Mouse (Mus musculus) R1 (cell line): ENCODE measurements at regions not wholly inside any gene's neighbourhood (a gene's known extent, or its start where the extent isn't known, plus 50 kb on each side); places are given as distances from the start of the nearest gene placed in this dataset.
A peak's percentile ranks its signal among the peaks of the same experiment; 100 is the strongest.

Source experiments
- DNase-seq: peaks from one replicate; pipeline ENCODE4 v3.0.0-alpha.2; 2018; ENCODE audit warnings: low read depth, low spot score

DNA sequence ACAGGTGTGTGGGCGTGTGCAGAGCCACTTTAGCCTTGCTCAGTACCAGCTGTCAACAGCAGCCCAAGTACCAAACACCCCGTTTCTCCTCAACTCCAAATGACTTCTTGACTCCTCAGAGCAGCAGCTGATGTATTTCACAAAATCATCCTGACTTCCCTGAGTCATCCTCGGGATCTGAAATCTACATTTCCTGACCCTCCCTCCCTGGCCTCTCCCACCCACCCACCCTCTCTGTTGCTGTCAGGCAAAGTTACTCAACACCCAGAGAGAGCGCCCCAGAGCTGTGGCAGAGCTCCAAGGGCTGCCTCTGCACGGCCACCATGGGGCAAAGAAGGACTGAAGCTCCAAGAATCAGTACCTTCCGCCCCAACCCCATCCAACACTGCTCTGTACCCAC is 83.5 kb upstream of the Cyp1b1 start:
- DNase-seq = no peak

- no peak for DNase-seq
These were observed 75.3 kb upstream of the Cyp1b1 start for GRCm38 (mm10) chr17:79790166-79790565.

GRCm38 (mm10) chr17:79787201-79787600 is 72.3 kb upstream of the Cyp1b1 start:
- DNase-seq = no peak

GRCm38 (mm10) chr17:79786691-79787090 is 71.8 kb upstream of the Cyp1b1 start:
- DNase-seq = no peak

DNA sequence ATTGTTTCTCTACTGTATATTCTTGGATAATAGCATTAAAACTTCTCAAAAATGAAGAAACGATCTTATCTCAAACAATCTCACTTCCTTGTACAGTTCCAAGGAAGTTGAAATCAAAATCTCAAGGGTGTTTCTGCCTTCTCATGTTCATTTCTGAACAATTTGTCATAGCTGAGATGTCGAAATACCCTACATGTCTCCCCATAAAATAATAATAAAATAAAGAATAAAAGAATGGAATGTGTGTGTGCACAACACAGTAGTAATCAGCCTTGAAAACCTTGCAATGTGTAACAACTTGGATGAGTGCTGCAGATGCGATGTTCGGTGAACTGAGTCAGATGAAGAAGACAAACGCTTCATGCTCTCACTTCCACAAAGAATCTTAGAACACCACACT is 71.4 kb upstream of the Cyp1b1 start:
- DNase-seq = no peak

- DNase-seq = no peak
These were observed 69.5 kb upstream of the Cyp1b1 start for GRCm38 (mm10) chr17:79784256-79784870.

DNA sequence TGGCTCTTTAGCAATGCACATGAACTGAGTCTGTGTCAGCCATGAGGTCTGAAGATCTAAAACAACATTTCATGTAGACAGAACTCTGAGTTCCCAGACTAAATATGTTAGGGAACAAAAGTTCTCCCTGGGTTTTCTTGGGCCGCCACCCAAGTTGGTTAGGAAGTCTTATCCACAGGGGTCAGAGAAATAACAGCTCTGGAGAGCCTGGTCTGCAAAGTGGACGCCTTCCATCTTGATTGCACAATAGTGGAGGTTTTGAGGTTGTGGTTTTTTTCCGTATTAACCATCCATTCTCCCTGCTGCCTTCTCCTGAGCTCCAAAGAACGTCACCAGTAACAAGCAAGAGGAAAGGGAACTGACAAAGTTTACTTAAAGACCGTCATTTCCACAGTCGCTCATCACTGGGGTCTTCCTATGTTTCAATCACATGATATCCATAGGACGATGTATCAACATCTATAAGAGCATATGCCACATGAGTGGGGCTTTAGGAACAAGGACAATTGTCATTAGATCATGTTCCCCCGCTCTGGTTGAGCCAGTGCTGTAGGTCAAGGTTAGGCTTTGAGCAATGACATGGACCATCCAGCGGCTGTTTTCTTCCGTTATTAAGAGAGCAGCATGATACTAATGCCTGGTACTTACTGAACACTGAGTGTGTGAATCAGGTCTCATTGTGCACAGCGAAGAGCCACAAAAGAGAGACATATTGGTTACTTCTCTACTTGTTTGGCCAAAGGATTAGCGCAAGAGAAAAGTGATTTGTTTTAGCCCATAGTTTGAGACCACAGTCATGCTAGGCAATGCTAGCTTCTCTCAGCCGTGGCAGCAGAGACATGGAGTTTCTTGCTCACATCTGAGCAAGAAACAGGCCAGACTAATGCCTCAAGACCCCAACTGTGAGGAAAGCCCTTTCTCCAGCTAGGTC is 67.1 kb upstream of the Cyp1b1 start:
- DNase-seq = peak; percentile 21

DNA sequence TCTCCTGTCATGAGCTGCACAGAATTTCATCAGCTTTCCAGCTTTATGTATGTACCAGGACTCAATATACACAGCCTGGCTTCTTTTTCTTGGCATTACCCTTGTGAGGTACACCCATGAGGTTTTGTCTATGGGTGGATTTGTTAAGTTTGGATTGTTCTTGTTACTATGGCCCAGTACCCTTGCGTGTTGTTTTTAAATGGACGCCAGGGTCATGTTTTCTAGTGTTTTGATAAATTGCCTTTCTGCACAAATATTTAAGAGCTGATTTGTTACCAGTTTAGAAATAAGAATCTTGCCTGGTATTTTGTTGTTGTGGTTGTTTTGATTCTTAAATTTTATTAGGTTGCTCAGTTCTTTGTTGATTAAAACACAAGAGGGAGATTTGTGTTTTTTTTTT is 66.4 kb upstream of the Cyp1b1 start:
- no peak for DNase-seq

DNA sequence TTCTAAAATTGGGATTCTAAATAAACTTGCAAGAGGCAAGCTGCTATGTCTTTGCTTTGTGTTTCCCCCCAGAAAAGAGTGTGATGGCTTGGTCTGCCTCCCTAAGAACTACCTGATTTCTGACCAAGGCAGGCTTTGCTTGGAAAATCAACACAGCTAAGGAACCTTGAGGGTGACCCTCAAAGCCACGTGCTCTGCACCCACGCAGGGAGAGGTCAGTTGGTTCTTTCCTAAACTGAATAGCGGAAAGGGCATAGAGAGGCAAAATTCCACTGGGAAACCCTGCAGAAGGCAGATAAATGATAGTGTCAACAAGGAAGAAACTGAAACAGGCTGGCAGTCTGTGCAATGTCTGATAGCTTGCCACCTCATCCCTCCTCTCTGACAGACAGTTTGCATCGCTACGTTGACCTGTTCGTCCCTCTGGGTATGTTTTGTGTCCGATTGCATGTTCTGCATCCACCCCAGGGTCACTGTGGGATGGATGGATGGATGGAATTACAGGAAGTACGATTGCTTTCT is 63.1 kb upstream of the Cyp1b1 start:
- DNase-seq = no peak

DNA sequence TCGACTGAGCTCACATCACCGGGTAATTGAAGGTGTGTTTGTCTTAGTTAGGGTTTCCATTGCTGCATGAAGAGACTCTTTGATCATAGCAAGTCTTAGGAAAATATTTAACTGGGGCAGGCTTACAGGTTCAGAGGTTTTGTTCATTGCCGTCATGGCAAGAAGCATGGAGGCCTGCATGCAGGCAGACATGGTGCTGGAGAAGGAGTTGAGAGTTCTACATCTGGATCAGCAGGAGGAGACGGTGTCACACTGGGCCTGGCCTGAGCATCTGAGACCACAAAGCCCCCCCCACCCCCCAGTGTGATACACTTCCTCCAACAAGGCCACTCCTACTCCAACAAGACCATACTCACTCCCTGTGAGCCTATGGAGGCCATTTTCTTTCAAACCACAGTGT is 61.3 kb upstream of the Cyp1b1 start:
- DNase-seq = no peak

DNA sequence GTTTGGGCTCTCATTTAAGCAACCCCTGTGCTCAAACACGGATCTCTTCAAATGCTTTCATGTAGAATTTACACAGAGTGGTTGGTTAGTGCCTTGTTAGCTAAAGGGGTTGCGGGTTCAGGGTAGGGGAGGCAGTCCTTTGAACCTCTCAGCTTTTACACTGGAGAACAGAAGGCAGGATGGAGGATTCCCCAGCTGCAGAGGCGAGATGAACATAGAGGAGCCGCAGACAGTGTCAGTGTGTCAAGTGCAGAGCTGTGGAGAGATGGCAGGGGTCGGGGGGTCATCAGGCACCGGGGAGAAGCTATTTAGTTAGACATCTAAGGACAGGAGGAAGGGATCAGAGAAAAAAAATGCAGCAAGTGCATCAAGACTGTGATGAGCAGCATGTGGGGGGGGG is 60.4 kb upstream of the Cyp1b1 start:
- DNase-seq = no peak

DNA sequence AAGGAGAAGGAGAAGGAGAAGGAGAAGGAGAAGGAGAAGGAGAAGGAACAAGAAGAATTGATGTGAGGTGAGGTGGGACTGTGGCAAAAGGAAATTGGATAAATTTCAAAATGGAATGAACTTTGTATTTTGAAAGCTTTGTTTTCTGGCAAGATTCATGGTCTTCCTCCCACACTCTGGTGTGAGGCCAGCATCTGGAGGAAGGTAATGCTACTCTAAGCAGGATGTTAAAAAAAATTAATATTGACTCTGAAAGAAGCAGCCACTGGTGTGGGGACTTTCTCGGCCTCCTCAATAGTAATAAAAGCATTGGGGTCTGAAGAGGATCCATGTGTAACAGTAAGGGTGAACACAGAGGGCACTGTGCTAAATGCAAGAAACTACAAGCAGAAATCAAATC is 59.4 kb upstream of the Cyp1b1 start:
- DNase-seq = no peak

DNA sequence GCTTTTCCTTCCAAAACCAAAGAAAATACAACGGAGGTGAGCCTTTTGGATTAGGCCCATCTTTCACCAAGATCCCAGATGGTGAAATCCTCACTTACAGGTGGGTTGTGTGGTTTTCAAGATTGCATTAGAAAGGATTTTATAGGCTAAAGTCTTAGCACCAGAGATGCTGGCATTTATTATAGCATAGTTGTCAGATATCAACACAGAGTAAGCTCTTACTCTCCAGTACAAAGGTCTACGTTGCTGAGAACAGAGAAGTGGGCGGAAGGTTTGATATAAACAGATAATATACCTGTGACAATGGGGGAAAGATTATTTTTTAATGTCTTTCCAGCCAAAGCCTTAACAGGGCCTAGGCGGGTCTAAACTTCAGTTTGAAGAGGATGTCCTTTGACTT is 57.4 kb upstream of the Cyp1b1 start:
- DNase-seq = no peak

- peak; percentile 21 for DNase-seq
These were observed 56.9 kb upstream of the Cyp1b1 start for GRCm38 (mm10) chr17:79771727-79772126.

GRCm38 (mm10) chr17:79770911-79771310 is 56.0 kb upstream of the Cyp1b1 start:
- no peak for DNase-seq

DNA sequence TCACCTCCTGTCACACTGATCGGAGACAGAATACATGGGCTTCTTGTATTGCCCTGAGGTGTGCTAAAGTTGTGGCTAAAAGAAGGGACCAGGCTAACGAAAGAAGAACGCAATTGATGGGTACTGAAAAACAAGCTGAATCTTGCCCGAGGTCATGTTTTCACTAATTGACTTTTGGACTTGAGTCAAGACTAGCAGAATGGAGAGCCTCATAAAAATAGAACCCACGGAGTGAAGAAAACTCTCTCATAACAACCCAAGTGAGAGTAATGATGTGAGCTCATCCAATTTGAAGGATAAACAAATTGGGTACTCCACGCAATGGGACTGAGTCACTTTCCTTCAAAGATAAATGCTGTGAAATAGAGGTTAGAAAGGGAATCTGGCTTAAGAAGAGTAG is 55.0 kb upstream of the Cyp1b1 start:
- DNase-seq = no peak

GRCm38 (mm10) chr17:79768080-79768479 is 53.2 kb upstream of the Cyp1b1 start:
- no peak for DNase-seq

- no peak for DNase-seq
These were observed 50.4 kb upstream of the Cyp1b1 start for GRCm38 (mm10) chr17:79765061-79765794.
